Mouse (Mus musculus) spleen, adult 18-20 months (tissue): ENCODE measurements at regions not wholly inside any gene's neighbourhood (a gene's known extent, or its start where the extent isn't known, plus 50 kb on each side); places are given as distances from the start of the nearest gene placed in this dataset.

Experiments
- DNase-seq, 2 experiments: peaks; one replicate each; pipeline ENCODE4 v3.0.0; 2022; ENCODE audit warnings: mixed read lengths in 2 of 2

- no peak for DNase-seq
Measured at GRCm38 (mm10) chr8:8044296-8044695, 616.7 kb downstream of the Efnb2 start.

- DNase-seq: no peak
Measured at GRCm38 (mm10) chr8:8037929-8038328, 623.1 kb downstream of the Efnb2 start.

GRCm38 (mm10) chr8:8011151-8011550 is 649.9 kb downstream of the Efnb2 start:
- DNase-seq: no peak

GRCm38 (mm10) chr8:7994905-7995304 is 666.1 kb downstream of the Efnb2 start:
- no peak for DNase-seq

- no peak for DNase-seq
Measured at GRCm38 (mm10) chr8:7988820-7989219, 672.2 kb downstream of the Efnb2 start.

GRCm38 (mm10) chr8:7977020-7977419 is 684.0 kb downstream of the Efnb2 start:
- no peak for DNase-seq

- no peak for DNase-seq
Measured at GRCm38 (mm10) chr8:7973791-7974190, 687.3 kb downstream of the Efnb2 start.

GRCm38 (mm10) chr8:7964276-7964675 is 696.8 kb downstream of the Efnb2 start:
- no peak for DNase-seq

GRCm38 (mm10) chr8:7956745-7957144 is 704.3 kb downstream of the Efnb2 start:
- no peak for DNase-seq

GRCm38 (mm10) chr8:7954851-7955250 is 706.2 kb downstream of the Efnb2 start:
- DNase-seq: no peak

- DNase-seq: no peak
Measured at GRCm38 (mm10) chr8:7945966-7946775, 714.9 kb downstream of the Efnb2 start.

GRCm38 (mm10) chr8:7936596-7936995 is 724.4 kb downstream of the Efnb2 start:
- no peak for DNase-seq

- DNase-seq: no peak
Measured at GRCm38 (mm10) chr8:7919416-7919815, 741.6 kb downstream of the Efnb2 start.

GRCm38 (mm10) chr8:7894338-7894737 is 766.7 kb downstream of the Efnb2 start:
- DNase-seq: no peak

- DNase-seq: no peak
Measured at GRCm38 (mm10) chr8:7853169-7853568, 807.9 kb downstream of the Efnb2 start.

GRCm38 (mm10) chr8:7850573-7850972 is 810.5 kb downstream of the Efnb2 start:
- no peak for DNase-seq

- DNase-seq: no peak
Measured at GRCm38 (mm10) chr8:7831948-7832347, 829.1 kb downstream of the Efnb2 start.

GRCm38 (mm10) chr8:7827811-7828210 is 833.2 kb downstream of the Efnb2 start:
- DNase-seq: no peak

GRCm38 (mm10) chr8:7808395-7808794 is 852.6 kb downstream of the Efnb2 start:
- DNase-seq: no peak

GRCm38 (mm10) chr8:7799221-7799620 is 861.8 kb downstream of the Efnb2 start:
- no peak for DNase-seq

GRCm38 (mm10) chr8:7796156-7796555 is 864.9 kb downstream of the Efnb2 start:
- no peak for DNase-seq

- no peak for DNase-seq
Measured at GRCm38 (mm10) chr8:7763820-7764219, 897.2 kb downstream of the Efnb2 start.

- no peak for DNase-seq
Measured at GRCm38 (mm10) chr8:7760987-7761386, 900.1 kb downstream of the Efnb2 start.

- no peak for DNase-seq
Measured at GRCm38 (mm10) chr8:7732726-7733125, 928.3 kb downstream of the Efnb2 start.

GRCm38 (mm10) chr8:7721880-7722279 is 939.2 kb downstream of the Efnb2 start:
- no peak for DNase-seq
